Mouse (Mus musculus): ENCODE results near the gene Limd1.

Gene Limd1

DNA sequence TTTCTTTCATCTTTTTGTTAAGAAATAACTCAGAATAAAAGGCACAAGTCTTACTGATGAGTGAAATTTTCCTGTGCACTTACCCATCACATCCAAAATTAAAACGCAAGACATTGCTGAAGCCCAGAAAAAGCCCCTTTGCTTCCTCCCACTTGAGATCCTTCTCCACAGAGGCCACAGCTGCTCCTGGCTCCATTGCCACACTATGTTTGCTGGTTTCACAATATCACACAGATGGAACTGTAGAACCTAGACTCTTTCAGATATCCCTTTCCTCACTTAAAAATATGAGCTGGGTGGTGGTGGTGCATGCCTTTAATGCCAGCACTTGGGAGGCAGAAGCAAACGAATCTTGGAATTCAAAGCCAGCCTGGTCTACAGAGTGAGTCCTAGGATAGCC lies 34.0 kb downstream of the Limd1 start:
- DNase-seq (ENCODE audit: extremely low read depth, low read depth, low spot score): no peak

DNA sequence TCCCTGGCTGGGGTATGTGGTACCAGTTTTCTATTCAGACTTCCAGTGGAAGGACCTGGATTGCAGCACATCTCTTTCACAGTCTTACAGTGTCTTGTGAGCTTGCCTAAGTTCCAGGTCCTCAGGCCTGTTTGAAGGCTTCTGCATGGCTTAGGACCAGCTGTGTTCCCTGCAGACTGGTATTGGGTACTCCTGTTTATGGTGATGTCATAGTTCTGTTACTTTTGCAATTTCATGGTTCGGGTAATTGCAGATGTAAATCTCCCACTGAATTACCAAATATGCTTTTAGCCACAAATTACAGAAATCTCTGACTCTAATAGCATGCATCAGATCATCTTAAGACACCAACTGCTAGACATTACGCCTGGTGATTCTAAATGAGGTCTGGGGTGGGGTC lies 36.6 kb downstream of the Limd1 start:
- DNase-seq (ENCODE audit: extremely low read depth, low read depth, low spot score): peak; percentile 57

DNA sequence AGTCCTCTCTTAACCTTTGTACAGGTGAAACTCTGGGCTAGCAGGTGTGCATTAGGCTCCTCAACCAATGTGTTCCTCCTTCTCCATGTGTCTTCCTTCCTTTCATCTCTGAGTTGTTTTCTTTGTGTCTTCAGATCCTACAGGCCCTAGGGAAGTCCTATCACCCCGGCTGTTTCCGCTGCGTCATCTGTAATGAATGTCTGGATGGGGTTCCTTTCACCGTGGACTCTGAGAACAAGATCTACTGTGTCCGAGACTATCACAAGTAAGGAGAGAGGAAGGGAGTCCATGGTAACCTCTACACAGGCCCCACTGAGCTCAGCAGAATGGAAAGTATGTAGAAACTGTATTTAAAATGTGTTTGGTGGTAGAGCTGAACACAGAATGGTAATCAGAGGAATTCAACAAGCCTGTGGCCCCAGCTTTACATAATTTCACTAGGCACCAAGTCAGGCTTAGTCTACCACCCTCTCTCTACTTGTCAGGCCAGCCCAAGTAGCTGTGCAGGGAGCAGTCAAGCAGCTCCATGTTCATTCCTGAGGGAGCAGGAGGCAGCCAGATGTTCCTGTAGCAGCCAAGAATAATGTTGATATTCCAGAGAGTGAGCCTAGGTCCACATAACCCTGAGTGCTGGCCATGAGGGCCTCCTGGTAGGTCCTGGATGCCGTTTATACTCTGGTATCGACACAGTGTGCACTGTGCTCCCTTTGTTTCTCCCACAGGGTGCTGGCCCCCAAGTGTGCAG lies 38.3 kb downstream of the Limd1 start:
- no peak for DNase-seq (ENCODE audit: extremely low read depth, low read depth, low spot score)

DNA sequence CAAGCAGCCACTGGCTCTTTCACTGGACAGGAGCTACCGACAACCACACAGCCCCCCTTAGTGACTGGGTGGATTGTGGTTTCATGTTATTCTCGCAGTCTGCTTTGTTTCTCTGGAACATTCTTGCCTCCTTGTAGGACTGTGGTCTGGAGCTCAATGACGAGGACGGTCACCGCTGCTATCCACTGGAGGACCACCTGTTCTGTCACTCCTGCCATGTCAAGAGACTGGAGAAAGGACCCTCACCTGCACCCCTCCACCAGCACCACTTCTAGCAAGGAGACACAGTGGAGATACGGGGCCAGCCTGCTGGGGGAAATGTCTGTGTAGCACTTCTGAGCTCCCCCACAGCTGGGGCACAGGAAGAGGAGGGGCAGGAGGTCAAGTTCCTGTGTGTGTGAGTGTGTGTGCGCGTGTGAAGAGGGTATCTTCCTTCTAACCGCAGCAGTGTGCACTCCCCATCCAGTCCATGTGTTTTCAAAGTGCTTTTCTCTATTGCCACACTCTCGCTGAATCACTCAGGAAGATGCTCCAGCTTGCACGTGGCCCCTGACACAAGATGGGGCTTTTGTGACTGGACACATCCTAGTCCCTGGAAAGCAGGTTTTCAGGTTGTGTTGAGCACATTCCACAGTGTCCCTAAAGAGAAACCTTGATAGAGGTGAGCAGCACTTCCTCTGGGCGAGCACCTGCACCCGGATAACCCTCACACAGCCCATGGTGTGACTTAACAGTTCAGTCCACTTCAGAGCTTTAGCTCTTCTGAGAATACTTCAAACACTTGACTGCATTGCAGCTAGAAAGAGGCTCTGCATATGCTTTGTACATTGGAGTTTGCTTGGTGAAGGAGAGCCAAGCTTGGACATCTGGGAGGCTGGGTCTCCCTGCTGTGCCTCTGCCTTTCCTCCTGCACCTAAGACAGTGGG lies 40.7 kb downstream of the Limd1 start:
- DNase-seq (ENCODE audit: extremely low read depth, low read depth, low spot score): no peak

DNA sequence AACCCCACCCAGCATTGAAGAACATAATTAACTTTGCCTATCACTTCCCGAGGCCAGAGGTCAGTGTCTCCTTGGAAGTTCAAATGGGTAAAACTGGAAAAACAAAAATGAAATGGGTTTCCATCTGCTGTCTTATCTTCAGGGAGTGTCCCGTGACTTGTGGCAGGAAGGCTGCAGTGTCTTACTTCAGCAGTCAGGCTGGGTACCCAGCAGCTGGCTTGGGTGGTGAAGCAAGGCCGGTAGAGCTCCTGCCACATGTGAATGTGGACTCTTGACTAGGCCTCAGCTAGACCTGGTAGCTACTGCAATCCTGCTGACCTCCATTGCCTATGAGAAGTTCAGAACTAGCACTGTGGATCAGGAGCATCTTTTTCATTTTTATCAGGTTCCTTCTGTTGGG lies 42.2 kb downstream of the Limd1 start:
- no peak for DNase-seq (ENCODE audit: extremely low read depth, low read depth, low spot score)

DNA sequence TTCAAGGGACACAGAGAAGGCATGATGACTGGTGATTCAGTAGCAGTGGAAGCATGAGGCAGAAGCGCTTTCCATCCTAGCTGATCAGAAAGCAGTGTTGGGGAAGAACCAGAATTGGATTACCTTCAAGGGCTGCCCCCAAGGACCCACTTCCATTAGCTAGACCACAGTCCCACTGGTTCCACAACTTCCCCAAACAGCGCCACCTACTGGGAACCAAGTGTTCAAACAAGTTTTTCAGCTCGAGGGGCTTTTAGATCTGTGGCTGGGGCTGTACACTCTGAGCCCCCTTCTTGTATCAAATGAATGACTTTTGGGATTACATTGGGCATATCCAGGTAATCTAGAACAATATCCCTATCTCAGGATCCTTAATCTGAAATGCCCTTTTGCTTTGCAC lies 45.2 kb downstream of the Limd1 start:
- DNase-seq (ENCODE audit: extremely low read depth, low read depth, low spot score): no peak

DNA sequence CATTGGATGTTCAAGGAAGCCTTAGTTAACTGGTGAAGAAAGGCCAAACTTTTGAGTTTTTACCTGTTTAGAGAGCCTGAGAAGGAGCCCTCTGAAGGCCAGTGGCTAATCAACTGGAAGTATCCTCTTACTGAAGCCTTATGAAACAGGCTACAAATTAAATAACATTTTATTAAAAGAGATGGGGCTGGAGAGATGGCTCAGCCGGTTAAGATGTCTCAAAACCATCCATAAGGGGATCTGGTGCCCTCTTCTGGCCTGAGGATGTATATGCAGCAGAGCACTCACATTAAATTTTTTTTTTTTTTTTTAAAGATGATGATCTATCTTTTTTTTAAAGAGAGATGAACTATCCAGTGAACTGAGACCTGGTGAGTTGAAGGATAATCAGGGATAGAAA lies 46.6 kb downstream of the Limd1 start:
- no peak for DNase-seq (ENCODE audit: extremely low read depth, low read depth, low spot score)

DNA sequence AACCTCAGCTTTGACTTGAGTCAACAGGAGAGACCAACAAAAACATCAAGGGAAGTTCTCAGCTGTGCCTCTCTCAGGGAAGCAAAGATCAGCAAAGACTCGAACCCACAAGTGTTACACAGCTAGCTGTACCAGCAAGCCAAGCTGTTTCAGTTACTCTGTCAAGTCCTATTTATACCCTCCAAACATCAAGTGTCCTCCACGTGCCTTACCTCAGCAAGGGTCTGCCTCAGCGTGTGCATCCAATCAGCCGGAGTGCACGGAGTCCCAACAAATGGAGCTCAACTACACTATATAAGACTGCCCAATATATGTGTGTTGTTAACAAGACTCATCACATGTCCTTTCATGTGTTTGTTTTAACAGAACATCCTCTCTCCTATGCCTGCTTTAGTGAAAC lies 48.0 kb downstream of the Limd1 start:
- no peak for DNase-seq (ENCODE audit: extremely low read depth, low read depth, low spot score)

DNA sequence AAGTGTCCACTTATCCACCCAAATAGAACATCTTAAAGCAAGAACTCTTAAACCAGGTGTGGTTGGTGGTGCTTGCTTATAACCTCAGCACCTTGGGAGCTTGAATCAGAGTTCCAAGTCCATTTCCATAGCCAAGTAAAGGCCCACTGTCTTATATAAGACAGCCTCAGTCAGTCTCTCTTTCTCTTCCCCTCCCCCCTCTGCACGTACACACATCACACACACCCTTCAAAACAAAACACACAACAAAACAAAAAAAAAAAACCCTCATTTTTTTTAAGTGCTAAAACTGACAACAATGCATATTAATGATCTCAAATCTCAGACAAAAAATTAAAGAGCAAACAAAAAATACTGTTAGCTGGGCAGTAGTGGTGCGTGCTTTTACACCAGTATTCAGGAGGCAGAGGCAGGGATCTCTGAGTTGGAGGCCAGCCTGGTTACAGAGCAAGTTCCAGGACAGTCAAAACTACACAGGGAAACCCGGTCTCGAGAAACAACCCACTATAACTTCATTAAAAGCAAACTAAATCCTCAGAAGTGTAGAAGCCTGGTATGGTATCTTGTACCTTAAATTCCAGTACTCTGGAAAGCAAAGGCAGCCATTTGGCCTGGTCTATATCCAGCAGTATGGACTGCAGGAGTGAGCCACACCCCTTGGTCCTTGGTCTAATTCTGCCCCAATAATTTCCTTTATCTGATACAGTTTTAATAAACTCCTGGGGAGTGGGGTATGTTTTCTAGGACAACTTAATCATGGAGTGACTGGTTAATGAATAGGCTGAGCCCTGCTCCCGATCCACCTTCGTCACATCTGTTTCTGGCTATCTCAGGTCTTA lies 49.8 kb downstream of the Limd1 start:
- no peak for DNase-seq (ENCODE audit: extremely low read depth, low read depth, low spot score)

DNA sequence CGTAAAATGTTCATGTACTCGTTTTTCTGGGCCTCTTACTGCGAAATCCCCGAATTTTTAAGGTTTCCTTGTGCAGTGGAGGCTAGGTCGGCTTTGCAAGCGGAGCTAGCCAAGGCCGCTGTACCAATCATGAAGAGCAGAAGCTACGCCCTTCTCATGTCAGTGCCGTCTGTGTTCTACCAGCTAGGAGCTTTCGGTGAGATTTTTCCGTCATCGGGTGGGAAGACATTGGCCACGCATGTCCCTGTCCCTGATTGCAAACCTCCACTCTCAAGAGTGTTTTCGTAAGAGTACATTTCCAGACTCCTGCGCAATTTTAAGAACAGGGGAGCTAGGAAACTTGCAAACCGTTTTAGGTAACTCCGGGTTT lies 50.4 kb downstream of the Limd1 start:
- DNase-seq (ENCODE audit: extremely low read depth, low read depth, low spot score): no peak

DNA sequence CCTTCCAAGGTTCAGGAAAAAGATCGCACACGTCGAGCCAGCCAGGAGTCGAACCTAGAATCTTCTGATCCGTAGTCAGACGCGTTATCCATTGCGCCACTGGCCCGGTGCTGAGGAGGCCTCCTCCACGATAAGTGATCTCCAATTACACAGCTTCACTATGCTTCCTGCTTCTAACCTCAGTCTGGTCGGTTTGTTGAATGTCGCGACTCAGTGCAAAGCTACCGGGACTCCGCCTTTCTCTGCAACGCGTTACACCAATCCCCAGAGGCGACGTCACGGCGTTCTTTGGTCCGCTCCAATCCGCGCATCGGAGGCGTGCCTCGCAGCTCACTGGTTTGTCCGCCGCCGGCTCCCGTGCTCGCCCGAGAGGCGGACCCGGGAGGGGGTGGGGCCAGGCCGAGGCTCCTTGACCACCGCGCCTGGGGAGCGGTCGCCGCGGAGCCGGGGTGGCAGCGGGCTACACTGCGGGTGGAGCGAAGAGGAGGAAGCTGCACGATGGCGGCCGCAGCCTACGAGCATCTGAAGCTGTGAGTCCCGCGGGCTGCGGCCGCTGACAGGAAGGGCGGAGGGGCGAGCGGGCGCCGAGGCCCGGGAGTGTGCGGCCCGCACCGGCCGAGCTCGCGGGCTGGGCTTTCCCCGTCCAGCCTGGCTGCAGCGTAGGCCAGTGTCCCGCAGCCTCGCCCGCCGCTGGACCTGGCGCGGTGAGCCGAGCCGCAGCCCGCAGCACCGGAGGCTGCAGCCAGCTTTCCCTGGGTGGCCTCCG lies 51.1 kb downstream of the Limd1 start, which contains the start of gene Sacm1l:
Gene Sacm1l, plus strand, starts transcription at position 368 of the 766 bp plus-strand sequence.
- DNase-seq (ENCODE audit: extremely low read depth, low read depth, low spot score): peak; percentile 95

DNA sequence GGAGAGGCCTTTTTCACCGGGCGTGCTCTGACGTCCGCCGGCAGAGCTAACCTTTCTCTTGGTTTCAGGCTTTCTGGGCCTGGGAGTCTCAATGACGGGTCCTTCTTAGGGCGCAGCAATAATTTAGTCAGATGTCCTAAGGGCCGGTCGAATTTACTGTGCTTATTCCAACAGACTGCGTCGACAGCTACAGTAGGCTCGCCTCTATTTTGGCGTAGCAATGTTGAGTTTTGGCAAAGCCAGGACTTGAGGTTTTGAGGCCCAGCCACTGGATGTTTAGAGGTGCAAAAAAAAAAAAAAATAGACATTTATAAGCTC lies 51.6 kb downstream of the Limd1 start:
- DNase-seq (ENCODE audit: extremely low read depth, low read depth, low spot score): no peak

DNA sequence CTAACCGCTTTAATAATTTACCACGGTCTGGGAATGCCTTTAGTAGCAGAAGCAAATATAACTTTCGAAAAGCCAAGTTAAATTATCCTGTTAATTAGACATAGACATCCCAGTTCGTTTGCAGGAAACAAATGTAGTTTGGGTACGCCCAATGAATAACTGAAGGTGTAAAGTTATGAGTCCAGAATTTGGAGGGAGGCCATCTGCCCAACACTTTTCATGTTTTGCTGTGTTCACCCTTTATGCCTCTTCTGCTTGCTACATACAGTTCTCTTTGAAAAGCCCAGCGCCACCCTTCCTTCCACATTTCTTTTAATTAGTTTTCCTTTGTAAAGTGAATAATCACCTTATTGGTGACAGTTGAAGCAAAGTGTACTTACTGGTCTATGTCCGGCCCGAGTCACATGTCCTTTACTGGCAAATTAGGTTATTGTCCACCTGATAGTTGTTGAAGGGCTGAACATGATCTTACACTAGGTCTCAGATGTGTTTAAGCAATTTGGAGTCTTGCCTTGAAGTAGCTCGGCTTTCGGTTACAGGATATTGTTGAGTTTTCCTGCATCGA lies 52.1 kb downstream of the Limd1 start:
- no peak for DNase-seq (ENCODE audit: extremely low read depth, low read depth, low spot score)

DNA sequence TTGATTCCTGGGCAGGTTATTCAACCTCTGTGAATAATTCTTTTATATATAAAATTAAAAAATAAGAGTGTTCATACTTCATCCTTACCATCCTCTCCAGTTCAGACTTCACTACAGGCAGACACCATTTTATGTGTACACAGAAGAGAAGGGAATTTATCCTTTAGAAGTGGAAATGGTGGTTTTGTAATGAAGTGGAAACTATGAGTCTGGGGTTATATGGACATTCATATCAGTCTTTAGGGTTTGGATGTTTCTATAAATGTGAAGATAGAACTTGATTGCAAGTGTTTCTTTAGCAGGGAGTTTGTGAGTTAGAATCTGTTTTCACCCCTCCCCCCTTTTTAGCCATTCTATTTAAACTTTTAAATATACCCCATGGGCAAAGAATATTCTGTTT lies 52.7 kb downstream of the Limd1 start:
- DNase-seq (ENCODE audit: extremely low read depth, low read depth, low spot score): no peak

DNA sequence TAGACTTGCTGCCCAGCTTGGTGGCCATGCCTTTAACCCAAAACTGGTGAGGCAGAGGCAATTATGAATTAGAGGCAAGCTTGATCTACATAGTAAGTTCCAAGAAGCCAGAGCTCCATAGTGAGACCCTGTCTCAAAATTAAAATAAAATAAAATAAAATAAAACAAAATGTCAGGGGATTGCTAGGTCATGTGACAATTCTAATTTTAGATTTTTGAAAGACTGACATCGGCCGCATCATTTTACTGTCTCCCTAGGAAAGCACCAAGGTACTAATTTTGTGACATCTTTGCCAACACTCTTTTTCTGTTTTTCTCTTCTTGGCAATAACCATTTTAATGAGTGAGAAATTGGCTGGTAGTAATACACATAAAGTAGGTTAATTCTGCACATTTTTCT lies 58.1 kb downstream of the Limd1 start:
- DNase-seq (ENCODE audit: extremely low read depth, low read depth, low spot score): no peak

DNA sequence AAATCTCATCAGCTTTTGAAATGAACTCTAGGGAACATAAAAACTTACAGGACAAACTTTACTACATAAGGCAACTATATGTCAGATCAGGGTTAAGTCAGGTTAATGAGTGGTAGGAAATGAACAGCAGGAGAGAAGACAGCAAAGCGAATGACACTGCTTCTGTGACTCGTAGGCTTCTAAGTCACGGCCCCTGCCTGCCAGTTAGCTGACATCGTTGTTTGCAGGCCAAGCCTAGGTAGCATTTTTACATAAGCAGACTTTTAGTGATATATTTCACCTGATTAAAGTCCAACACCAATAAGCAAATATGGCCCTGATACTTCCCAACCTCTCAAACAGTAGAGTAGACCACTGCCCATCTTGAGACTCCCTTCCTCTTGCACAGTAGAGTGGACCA lies 59.7 kb downstream of the Limd1 start:
- DNase-seq (ENCODE audit: extremely low read depth, low read depth, low spot score): no peak

DNA sequence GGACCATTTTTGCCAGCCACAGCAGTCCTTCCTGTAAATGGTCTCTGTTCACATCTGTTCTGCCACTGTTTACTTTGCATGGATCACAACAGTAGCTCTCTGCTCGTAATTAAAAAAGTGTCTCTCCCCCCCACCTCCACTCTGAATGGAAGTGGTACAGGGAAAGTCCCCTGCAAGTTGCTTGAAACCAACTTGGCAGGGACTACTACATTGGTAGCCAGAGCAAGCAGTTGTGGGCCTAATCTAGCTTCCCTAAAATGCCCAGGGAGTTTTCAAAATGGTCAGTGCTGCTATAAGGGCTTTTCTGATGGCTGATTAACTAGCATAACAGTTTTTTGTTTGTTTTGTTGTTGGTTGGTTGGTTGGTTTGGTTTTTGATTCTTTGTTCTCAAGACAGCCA lies 60.6 kb downstream of the Limd1 start:
- no peak for DNase-seq (ENCODE audit: extremely low read depth, low read depth, low spot score)

DNA sequence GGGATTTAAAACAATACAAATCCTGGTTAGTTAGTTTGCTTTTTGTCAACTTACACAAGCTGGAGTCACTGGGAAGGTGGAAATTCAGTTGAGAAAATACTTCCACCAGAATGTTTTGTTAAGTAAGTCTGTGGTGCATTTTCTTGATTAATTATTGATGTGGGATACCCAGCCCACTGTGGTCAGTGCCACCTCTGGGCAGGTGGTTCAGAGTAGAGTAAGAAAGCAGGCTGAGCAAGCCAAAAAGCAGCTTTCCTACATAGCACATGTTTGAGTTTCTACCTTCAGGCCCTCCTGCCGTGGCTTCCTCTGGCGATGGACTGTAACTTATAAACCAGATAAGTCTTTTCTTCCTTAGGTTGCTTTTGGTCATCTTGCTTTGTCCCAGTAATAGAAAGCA lies 61.3 kb downstream of the Limd1 start:
- DNase-seq (ENCODE audit: extremely low read depth, low read depth, low spot score): no peak

DNA sequence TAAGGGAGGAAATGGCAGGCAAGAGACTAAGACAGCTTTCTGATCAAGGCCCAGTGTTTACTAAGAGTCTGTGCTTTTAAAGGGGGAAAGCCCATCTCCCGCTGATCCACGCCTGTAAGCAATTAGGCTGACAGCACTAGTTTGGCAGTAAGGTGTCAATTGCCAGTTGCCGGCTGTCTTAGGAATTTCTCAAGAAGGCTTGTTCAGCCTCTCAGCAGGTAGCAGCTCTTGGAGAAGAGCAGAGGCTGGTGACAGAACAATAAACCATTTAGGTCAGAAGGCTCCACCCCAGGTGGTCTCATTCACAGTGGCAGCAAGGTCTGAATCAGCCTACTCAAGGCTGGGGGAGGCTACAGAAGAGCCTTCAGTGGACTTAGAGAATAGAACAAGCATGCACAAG lies 76.1 kb downstream of the Limd1 start:
- DNase-seq (ENCODE audit: extremely low read depth, low read depth, low spot score): no peak
